Mouse (Mus musculus) CH12.LX (cell line): Measurements from ENCODE around the gene Kxd1.

Experiments used
- E2F4 ChIP-seq: IDR thresholded peaks from 2 replicates; pipeline ENCODE4 v1.6.1; 2011; ENCODE audit warnings: low read depth, low read length, improper control_type of control experiment; ENCODE audit not compliant: insufficient replicate concordance
- SMC3 ChIP-seq: IDR thresholded peaks from 2 replicates; pipeline ENCODE4 v1.6.1; 2011; ENCODE audit warnings: low read depth, low read length, improper control_type of control experiment

GRCm38 (mm10) chr8:70564696-70565235 is 37.0 kb upstream of the Kxd1 start:
- TF ChIP-seq SMC3 (no peak), E2F4 (no peak)
